Mouse (Mus musculus): ENCODE measurements around the gene Sla2.
"Not testable (repeated sequence)": the region's sequence is repeated elsewhere in the genome, so short reads cannot be mapped to it uniquely, and the experiment has no call there.

The Sla2 gene

GRCm38 (mm10) chr2:156838839-156839238 is 48.2 kb downstream of the Sla2 start:
- no peak for DNase-seq

- no peak for DNase-seq
These were observed 52.7 kb downstream of the Sla2 start for GRCm38 (mm10) chr2:156834336-156834735.

- not testable (repeated sequence) for DNase-seq
These were observed 61.9 kb downstream of the Sla2 start for GRCm38 (mm10) chr2:156825128-156825527.

Measured in right cerebral cortex, postnatal 4 days (tissue).